Mouse (Mus musculus) G1E (cell line): Measurements from ENCODE around the gene Hist1h2bc. TPM values are rescaled to one million over a fixed set of nuclear protein-coding genes. Genes with fewer than 3 reads are reported as not detected.
"Not testable (repeated sequence)": the region's sequence is repeated elsewhere in the genome, so short reads cannot be mapped to it uniquely, and the experiment has no call there.

Source experiments
- ATAC-seq: 2 replicates; pipeline ENCODE4 v1.8.0; 2016; ENCODE audit warnings: mild to moderate bottlenecking; ENCODE audit not compliant: insufficient number of reproducible peaks, poor library complexity, low FRiP score, severe bottlenecking; ENCODE audit errors: extremely low read depth
- DNase-seq: peaks from one replicate; pipeline ENCODE4 v3.0.0; 2012; ENCODE audit warnings: low spot score
- H3K27me3 ChIP-seq: 2 replicates; pipeline ENCODE4 v1.6.1; 2012; ENCODE audit warnings: mild to moderate bottlenecking, low read length, inconsistent platforms; ENCODE audit not compliant: insufficient read depth
- H3K36me3 ChIP-seq: replicated peaks from 2 replicates; pipeline ENCODE3; 2012; ENCODE audit warnings: mild to moderate bottlenecking, inconsistent platforms
- H3K4me1 ChIP-seq: 2 replicates; pipeline ENCODE4 v1.6.1; 2012; ENCODE audit warnings: low read depth, low read length, inconsistent platforms, mixed read lengths; ENCODE audit not compliant: insufficient read depth
- H3K4me3 ChIP-seq: 2 replicates; pipeline ENCODE4 v1.5.1; 2012; ENCODE audit warnings: low read depth, mild to moderate bottlenecking, inconsistent platforms, low read length, moderate library complexity, mixed read lengths
- H3K9me3 ChIP-seq: replicated peaks from 2 replicates; pipeline ENCODE4 v1.6.1; 2012; ENCODE audit warnings: inconsistent platforms
- CTCF ChIP-seq: IDR thresholded peaks from 2 replicates; pipeline ENCODE4 v1.5.1; 2012; ENCODE audit warnings: low read depth, low read length, inconsistent platforms, mixed read lengths
- GATA1 ChIP-seq: IDR thresholded peaks from 2 replicates; pipeline ENCODE4 v1.6.1; 2012; ENCODE audit warnings: borderline replicate concordance, low read length, inconsistent platforms, mixed read lengths
- GATA2 ChIP-seq: IDR thresholded peaks from 2 replicates; pipeline ENCODE4 v1.6.1; 2012; ENCODE audit warnings: low read depth, low read length, inconsistent platforms, borderline replicate concordance
- POLR2AphosphoS5 ChIP-seq: IDR thresholded peaks from 2 replicates; pipeline ENCODE4 v1.6.1; 2012; ENCODE audit warnings: low read depth, low read length, inconsistent platforms; ENCODE audit not compliant: insufficient replicate concordance
- TAL1 ChIP-seq: conservative IDR thresholded peaks from 2 replicates; pipeline ENCODE4 v1.6.1; 2012; ENCODE audit warnings: low read depth, low read length, inconsistent platforms, mixed read lengths
- polyA plus RNA-seq: library from polyadenylated mRNA; stranded (reverse); fragments of >175 nt; gene quantifications from 2 replicates; pipeline ENCODE4 v1.2.3, GENCODE M21; 2012
- total RNA-seq, 2 experiments: library from RNA; stranded (forward) in 1 of 2; stranded (reverse) in 1 of 2; fragments of 200-1000 nt in 1 of 2; fragments of >200 nt in 1 of 2; fragmentation: Nextera tagmentation in 1 of 2; gene quantifications; 2 replicates each; pipeline ENCODE4 v1.2.3; 2014 to 2017

Hist1h2bc gene
- total RNA-seq (2014; fragmentation: Nextera tagmentation) (62.5 and 102 TPM in 2 replicates), total RNA-seq (2017) (387 and 479 TPM in 2 replicates), polyA plus RNA-seq (8.5 and 11.3 TPM in 2 replicates)

DNA sequence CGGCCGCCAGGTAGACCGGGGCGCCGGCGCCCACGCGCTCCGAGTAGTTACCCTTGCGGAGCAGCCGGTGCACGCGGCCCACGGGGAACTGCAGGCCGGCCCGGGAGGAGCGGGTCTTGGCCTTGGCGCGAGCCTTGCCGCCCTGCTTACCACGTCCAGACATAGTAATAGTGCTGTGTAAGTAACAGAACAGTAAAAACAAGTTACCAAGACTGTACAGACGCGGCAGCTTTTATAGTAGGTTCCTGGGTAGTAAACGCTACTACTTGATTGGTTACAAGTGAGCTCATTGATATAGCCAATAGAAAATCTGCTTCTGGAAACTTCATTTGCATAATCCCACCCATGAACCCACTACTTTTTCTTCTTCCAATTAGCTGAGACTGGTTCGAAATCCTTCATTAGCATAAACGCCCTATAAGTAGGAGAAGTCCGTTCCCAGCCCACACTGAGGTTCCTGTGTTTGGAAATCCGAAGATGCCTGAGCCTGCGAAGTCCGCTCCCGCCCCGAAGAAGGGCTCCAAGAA is at the start of gene Hist1h2bc, which contains the start of gene Hist1h2ac:
Hist1h2bc (plus strand) TSS at position 445 of the 527 bp plus-strand sequence.
Hist1h2ac (minus strand) TSS at position 194 of the 527 bp plus-strand sequence.
- Histone ChIP-seq H3K4me3 (peak within 1 kb of the TSS; percentile 64; the same call in 1 of the 2 replicates), H3K27me3 (no peaks in the 10 kb centered on the region), H3K9me3 (no peaks in the 10 kb centered on the region), H3K36me3 (no peaks in the 10 kb centered on the region), H3K4me1 (peaks cover 34% of the 10 kb centered on the region)
- TF ChIP-seq CTCF (no peak), POLR2AphosphoS5 (peak; percentile 20)
- DNase-seq (peak; percentile 90), ATAC-seq (peak; percentile 89)

DNA sequence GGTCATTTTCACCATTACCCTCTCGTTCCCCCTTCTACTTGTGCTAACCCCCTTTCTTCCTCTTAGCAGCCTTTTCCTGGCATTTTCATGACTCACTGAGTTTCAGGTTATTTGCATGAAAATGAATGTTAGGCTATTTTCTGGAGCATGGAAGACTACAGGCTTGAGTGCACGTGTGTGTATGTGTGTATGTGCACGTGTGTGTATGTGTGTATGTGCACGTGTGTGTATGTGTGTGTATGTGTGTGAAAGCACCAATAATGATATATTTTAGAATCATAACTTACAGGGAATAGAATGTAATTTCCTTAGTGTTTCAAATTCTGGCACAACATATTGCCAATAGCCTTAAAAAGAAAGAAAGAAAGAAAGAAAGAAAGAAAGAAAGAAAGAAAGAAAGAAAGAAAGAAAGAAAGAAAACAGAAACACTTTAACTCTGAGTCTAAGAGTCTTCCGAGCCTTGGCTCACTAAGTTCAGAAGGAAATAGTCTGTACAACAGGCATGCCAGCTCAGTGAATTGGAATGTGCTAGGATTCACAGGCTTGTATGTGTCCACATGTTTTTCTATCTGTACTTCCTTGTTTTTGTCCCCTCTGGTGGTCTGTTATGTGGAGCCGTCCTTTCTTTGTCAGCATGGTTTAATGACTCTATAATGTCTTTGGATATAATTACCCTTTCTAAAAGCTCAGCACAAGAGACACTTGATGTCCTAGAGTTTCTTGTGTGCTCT is 24.2 kb upstream of the Hist1h2bc start:
- ATAC-seq = no peak
- TF ChIP-seq POLR2AphosphoS5 (no peak), CTCF (no peak), GATA2 (no peak)

DNA sequence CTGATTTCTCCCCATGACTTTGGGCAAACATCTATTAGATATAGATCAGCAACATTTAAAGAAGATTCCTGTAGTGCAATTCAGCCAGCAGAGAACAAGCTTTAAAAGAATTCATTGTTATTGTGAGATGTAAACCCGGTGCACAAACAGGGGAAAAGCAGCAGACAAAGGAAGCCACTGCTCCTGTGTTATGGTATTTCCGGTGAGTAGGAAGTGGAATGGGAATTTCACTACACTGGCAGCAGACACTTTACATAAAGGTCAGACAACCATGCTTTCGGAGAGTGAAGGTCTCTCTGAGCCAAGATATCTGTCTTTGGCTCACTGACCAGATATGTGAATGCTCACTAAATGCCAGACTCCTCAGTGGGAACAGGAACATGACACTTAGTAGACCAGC is 21.5 kb upstream of the Hist1h2bc start:
- Histone ChIP-seq H3K27me3 (peaks cover 16% of the 10 kb centered on the region), H3K4me3 (no peak overlapping the region), H3K9me3 (no peaks in the 10 kb centered on the region), H3K4me1 (peaks cover 3% of the 10 kb centered on the region; the same call in 1 of the 2 replicates), H3K36me3 (no peaks in the 10 kb centered on the region)
- DNase-seq (no peak), ATAC-seq (no peak)
- TF ChIP-seq CTCF (no peak), GATA2 (no peak), TAL1 (no peak), GATA1 (no peak), POLR2AphosphoS5 (no peak)

More for the DNA sequence above, 24.2 kb upstream of the Hist1h2bc start:
- H3K27me3 ChIP-seq = peaks cover 18% of the 10 kb centered on the region
- DNase-seq = no peak
- H3K4me1 ChIP-seq = peaks cover 3% of the 10 kb centered on the region; the same call in 1 of the 2 replicates
- H3K36me3 ChIP-seq = no peaks in the 10 kb centered on the region
- no peaks in the 10 kb centered on the region for H3K9me3 ChIP-seq
- no peak overlapping the region for H3K4me3 ChIP-seq

DNA sequence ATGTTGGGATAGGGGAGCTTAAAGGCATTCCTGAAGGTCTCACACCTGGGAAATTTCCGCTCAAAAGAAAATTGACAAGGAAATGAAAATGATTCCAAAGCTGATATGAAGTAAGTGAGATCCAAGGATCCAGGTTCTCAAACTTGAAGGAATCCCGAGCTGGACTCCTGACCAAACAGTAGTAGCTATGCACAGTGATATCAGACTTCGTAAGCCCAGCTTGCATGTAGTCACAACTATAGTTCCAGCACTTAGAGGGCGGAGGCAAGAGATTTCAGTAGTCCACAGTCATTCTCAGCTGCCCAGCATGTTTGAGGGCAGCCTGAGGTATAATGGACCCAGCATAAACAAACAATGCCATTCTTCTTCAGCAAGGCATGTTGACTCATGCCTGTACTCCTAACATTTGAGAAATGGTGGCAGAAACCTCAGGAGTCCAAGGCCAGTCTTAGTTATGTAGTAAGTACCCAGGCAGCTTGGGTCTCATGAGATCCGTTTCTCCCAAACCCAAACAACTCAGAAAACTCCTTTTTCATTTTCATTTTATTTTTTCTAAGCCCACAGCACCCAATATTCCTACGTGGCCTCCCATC is 1.9 kb upstream of the Hist1h2bc start:
- no peak for TF ChIP-seq GATA2
- no peak for TF ChIP-seq TAL1
- no peak for TF ChIP-seq CTCF
- TF ChIP-seq POLR2AphosphoS5 = peak; percentile 94; the same call in 1 of the 2 replicates
- H3K4me3 ChIP-seq = no peak overlapping the region
- H3K36me3 ChIP-seq = no peaks in the 10 kb centered on the region
- no peaks in the 10 kb centered on the region for H3K9me3 ChIP-seq
- no peak for ATAC-seq
- H3K4me1 ChIP-seq = peaks cover 31% of the 10 kb centered on the region
- no peak for DNase-seq
- H3K27me3 ChIP-seq = no peaks in the 10 kb centered on the region

DNA sequence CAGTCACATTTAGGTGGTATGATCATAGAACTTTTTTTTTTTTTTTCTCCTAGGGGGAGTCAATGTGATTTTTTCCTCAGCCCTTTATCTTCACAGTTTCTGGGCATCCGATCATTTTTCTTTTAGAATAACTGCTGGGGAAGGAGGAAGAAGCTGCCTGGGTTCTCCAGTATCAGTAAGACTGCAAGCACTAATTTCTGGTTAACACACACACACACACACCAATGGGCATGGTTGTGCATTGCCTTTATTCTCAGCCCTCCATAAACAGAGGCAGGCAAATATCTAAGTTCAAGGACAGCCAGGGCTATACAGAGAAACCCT is 1.4 kb upstream of the Hist1h2bc start:
- Histone ChIP-seq H3K4me1 (peaks cover 31% of the 10 kb centered on the region), H3K36me3 (no peaks in the 10 kb centered on the region), H3K9me3 (no peaks in the 10 kb centered on the region), H3K27me3 (no peaks in the 10 kb centered on the region), H3K4me3 (no peak overlapping the region; the same call in 1 of the 2 replicates)
- TF ChIP-seq CTCF (no peak), GATA1 (no peak), TAL1 (no peak), POLR2AphosphoS5 (no peak; the same call in 1 of the 2 replicates)
- ATAC-seq (no peak), DNase-seq (no peak)

DNA sequence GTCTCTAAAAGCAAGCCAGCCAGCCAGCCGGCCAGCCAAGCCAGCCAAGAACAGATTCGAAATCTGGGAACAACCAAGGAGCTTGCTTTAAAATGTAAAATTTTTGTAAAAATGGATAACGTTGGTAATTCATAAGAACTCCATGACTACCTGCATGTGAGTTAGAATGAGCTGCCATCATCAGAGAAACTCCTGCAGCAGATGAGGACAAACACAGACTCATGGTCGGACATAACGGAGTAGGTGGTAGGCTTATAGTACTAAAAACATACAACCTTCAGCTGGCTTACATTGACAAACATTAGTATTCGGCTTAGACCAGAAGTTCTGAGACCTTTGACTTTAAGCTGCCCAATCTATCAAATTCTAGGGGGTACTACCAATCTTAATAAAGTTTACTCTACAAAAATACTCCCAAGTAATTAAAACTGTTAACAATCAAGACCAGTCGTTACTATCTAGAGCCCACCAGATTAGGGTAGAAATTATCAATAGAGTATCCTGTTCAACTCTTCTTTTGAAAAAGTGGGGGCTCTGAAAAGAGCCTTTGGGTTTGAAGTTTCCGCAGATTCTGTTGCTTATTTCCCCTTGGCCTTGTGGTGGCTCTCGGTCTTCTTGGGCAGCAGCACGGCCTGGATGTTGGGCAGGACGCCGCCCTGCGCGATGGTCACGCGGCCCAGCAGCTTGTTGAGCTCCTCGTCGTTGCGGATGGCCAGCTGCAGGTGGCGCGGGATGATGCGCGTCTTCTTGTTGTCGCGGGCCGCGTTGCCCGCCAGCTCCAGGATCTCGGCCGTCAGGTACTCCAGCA is 848 bp upstream of the Hist1h2bc start:
- peak; percentile 97 for TF ChIP-seq POLR2AphosphoS5
- ATAC-seq, H3K27me3 ChIP-seq, DNase-seq, H3K36me3 ChIP-seq, H3K9me3 ChIP-seq: not testable (repeated sequence)
- Histone ChIP-seq H3K4me1 (peaks cover 32% of the 10 kb centered on the region), H3K4me3 (peak overlapping the region; percentile 63; the same call in 1 of the 2 replicates)
